Mouse (Mus musculus) kidney, embryonic 14.5 days (tissue): Measurements from ENCODE around the gene Gm21985. TPM values are rescaled to one million over a fixed set of nuclear protein-coding genes. Genes with fewer than 3 reads are reported as not detected.
"Not testable (repeated sequence)": the region's sequence is repeated elsewhere in the genome, so short reads cannot be mapped to it uniquely, and the experiment has no call there.

Experiments
- ATAC-seq: fragments of 200-750 bp; cut with Nextera tagmentation; 2 replicates; pipeline ENCODE4 v1.8.0; 2017; ENCODE audit warnings: moderate number of reproducible peaks, mild to moderate bottlenecking, moderate TSS enrichment, moderate library complexity; ENCODE audit not compliant: low FRiP score, low TSS enrichment
- H3K27ac ChIP-seq: fragments of 300-500 bp; sonication (generic); 2 replicates; pipeline ENCODE4 v1.5.1; 2014; ENCODE audit warnings: low read depth, mild to moderate bottlenecking, low read length, moderate library complexity, mixed read lengths
- H3K27me3 ChIP-seq: fragments of 300-500 bp; sonication (generic); 2 replicates; pipeline ENCODE4 v1.6.1; 2014; ENCODE audit warnings: mild to moderate bottlenecking, low read length; ENCODE audit not compliant: control insufficient read depth, insufficient read depth
- H3K36me3 ChIP-seq: fragments of 300-500 bp; sonication (generic); 2 replicates; pipeline ENCODE4 v1.6.1; 2014; ENCODE audit warnings: low read length, mixed read lengths; ENCODE audit not compliant: control insufficient read depth, insufficient read depth
- H3K4me1 ChIP-seq: fragments of 300-500 bp; sonication (generic); 2 replicates; pipeline ENCODE4 v1.6.1; 2014; ENCODE audit warnings: low read length, mixed read lengths; ENCODE audit not compliant: control insufficient read depth, insufficient read depth
- H3K4me2 ChIP-seq: fragments of 300-500 bp; sonication (generic); replicated peaks from 2 replicates; pipeline ENCODE4 v1.6.1; 2014; ENCODE audit warnings: low read depth, mild to moderate bottlenecking, low read length
- H3K4me3 ChIP-seq: fragments of 300-500 bp; sonication (generic); 2 replicates; pipeline ENCODE4 v1.5.1; 2014; ENCODE audit warnings: mild to moderate bottlenecking, low read length
- H3K9ac ChIP-seq: fragments of 300-500 bp; sonication (generic); 2 replicates; pipeline ENCODE4 v1.6.1; 2014; ENCODE audit warnings: low read depth, mild to moderate bottlenecking, low read length, moderate library complexity
- H3K9me3 ChIP-seq: fragments of 300-500 bp; sonication (generic); 2 replicates; pipeline ENCODE4 v1.6.1; 2016; ENCODE audit warnings: low read length; ENCODE audit not compliant: control insufficient read depth
- WGBS: fragments of 180-500 bp; shearing (Covaris S2); extraction: QIAGEN DNeasy Blood & Tissue Kit; methylation state at CpG from one replicate; pipeline ENCODE4 v1.1.7; 2014; 5-methylcytosine and 5-hydroxymethylcytosine counted together
- polyA plus RNA-seq: library from polyadenylated mRNA; unstranded; fragments of >200 nt; fragmentation: Nextera tagmentation; extraction: Ambion mirVana; gene quantifications from 2 replicates; pipeline ENCODE4 v1.2.1, GENCODE M21; 2014

The Gm21985 gene
- polyA plus RNA-seq, 1 experiment from 2014 or later, result not detected

GRCm38 (mm10) chr2:112390843-112391242, 124.7 kb downstream of the Gm21985 start:
- Histone ChIP-seq H3K27ac (no peak overlapping the region), H3K36me3 (no peaks in the 10 kb centered on the region), H3K9me3 (no peaks in the 10 kb centered on the region), H3K4me1 (no peaks in the 10 kb centered on the region), H3K4me2 (no peak overlapping the region), H3K9ac (no peak overlapping the region), H3K27me3 (no peaks in the 10 kb centered on the region), H3K4me3 (no peak overlapping the region)
- ATAC-seq, result no peak
- WGBS, result 91% methylated on average over 5 of the region's 5 CpGs

- 80% methylated on average over 4 of the region's 4 CpGs for WGBS
- no peak overlapping the region for H3K9ac ChIP-seq
- no peaks in the 10 kb centered on the region for H3K36me3 ChIP-seq
- no peak overlapping the region for H3K4me3 ChIP-seq
- H3K27me3 ChIP-seq, result no peaks in the 10 kb centered on the region
- no peak overlapping the region for H3K27ac ChIP-seq
- ATAC-seq, result no peak
- no peaks in the 10 kb centered on the region for H3K9me3 ChIP-seq
- no peaks in the 10 kb centered on the region for H3K4me1 ChIP-seq
- no peak overlapping the region for H3K4me2 ChIP-seq
These were observed 125.4 kb downstream of the Gm21985 start for GRCm38 (mm10) chr2:112391346-112392000.

- Histone ChIP-seq H3K4me2 (no peak overlapping the region), H3K27me3 (no peaks in the 10 kb centered on the region), H3K9me3 (no peaks in the 10 kb centered on the region), H3K27ac (no peak overlapping the region), H3K36me3 (no peaks in the 10 kb centered on the region), H3K9ac (no peak overlapping the region), H3K4me1 (no peaks in the 10 kb centered on the region), H3K4me3 (no peak overlapping the region)
- no peak for ATAC-seq
- 88% methylated on average over 1 of the region's 1 CpGs for WGBS
These were observed 126.6 kb downstream of the Gm21985 start for GRCm38 (mm10) chr2:112392689-112393088.

- no peak overlapping the region for H3K9ac ChIP-seq
- no peaks in the 10 kb centered on the region for H3K36me3 ChIP-seq
- no peak for ATAC-seq
- H3K4me2 ChIP-seq, result no peak overlapping the region
- no peaks in the 10 kb centered on the region for H3K27me3 ChIP-seq
- no peak overlapping the region for H3K4me3 ChIP-seq
- H3K4me1 ChIP-seq, result no peaks in the 10 kb centered on the region
- no peaks in the 10 kb centered on the region for H3K9me3 ChIP-seq
- no peak overlapping the region for H3K27ac ChIP-seq
These were observed 127.8 kb downstream of the Gm21985 start for GRCm38 (mm10) chr2:112393958-112394357.

GRCm38 (mm10) chr2:112396649-112397048, 130.5 kb downstream of the Gm21985 start:
- ATAC-seq, result no peak
- Histone ChIP-seq H3K9ac (no peak overlapping the region), H3K27ac (no peak overlapping the region), H3K27me3 (no peaks in the 10 kb centered on the region), H3K9me3 (no peaks in the 10 kb centered on the region), H3K36me3 (no peaks in the 10 kb centered on the region), H3K4me3 (no peak overlapping the region), H3K4me1 (no peaks in the 10 kb centered on the region), H3K4me2 (no peak overlapping the region)
- WGBS, result 50% methylated on average over 1 of the region's 1 CpGs

GRCm38 (mm10) chr2:112407030-112407429, 140.9 kb downstream of the Gm21985 start:
- no peak overlapping the region for H3K27ac ChIP-seq
- no peak for ATAC-seq
- no peak overlapping the region for H3K4me2 ChIP-seq
- peaks cover 30% of the 10 kb centered on the region for H3K36me3 ChIP-seq
- no peaks in the 10 kb centered on the region for H3K27me3 ChIP-seq
- H3K4me3 ChIP-seq, result no peak overlapping the region
- H3K9me3 ChIP-seq, result no peaks in the 10 kb centered on the region
- H3K9ac ChIP-seq, result no peak overlapping the region
- 94% methylated on average over 3 of the region's 3 CpGs for WGBS
- H3K4me1 ChIP-seq, result no peaks in the 10 kb centered on the region

- Histone ChIP-seq H3K4me1 (no peaks in the 10 kb centered on the region), H3K4me2 (no peak overlapping the region), H3K27ac (no peak overlapping the region), H3K9me3 (no peaks in the 10 kb centered on the region), H3K36me3 (no peaks in the 10 kb centered on the region), H3K9ac (no peak overlapping the region), H3K4me3 (no peak overlapping the region), H3K27me3 (no peaks in the 10 kb centered on the region)
- WGBS, result 74% methylated on average over 3 of the region's 3 CpGs
- no peak for ATAC-seq
These were observed 159.2 kb downstream of the Gm21985 start for GRCm38 (mm10) chr2:112425308-112425707.

GRCm38 (mm10) chr2:112428534-112428933, 162.4 kb downstream of the Gm21985 start:
- not testable (repeated sequence) for H3K4me2 ChIP-seq, H3K36me3 ChIP-seq

GRCm38 (mm10) chr2:112429665-112430064, 163.6 kb downstream of the Gm21985 start:
- no peak for ATAC-seq
- WGBS, result 93% methylated on average over 4 of the region's 4 CpGs
- no peak overlapping the region for H3K4me3 ChIP-seq
- no peaks in the 10 kb centered on the region for H3K36me3 ChIP-seq
- H3K4me1 ChIP-seq, result no peaks in the 10 kb centered on the region
- H3K9me3 ChIP-seq, result no peaks in the 10 kb centered on the region
- no peak overlapping the region for H3K9ac ChIP-seq
- no peaks in the 10 kb centered on the region for H3K27me3 ChIP-seq
- H3K27ac ChIP-seq, result no peak overlapping the region
- no peak overlapping the region for H3K4me2 ChIP-seq

More at GRCm38 (mm10) chr2:112428534-112428933, 162.4 kb downstream of the Gm21985 start:
- H3K9me3 ChIP-seq, H3K9ac ChIP-seq, H3K4me3 ChIP-seq, ATAC-seq, H3K27me3 ChIP-seq, H3K4me1 ChIP-seq, H3K27ac ChIP-seq: not testable (repeated sequence)
- WGBS, result 88% methylated on average over 3 of the region's 3 CpGs
